Mouse (Mus musculus) stomach, embryonic 15.5 days (tissue): Measurements from ENCODE around the gene Rarg. TPM values are rescaled to one million over a fixed set of nuclear protein-coding genes. Genes with fewer than 3 reads are reported as not detected.
A peak's percentile ranks its signal among the peaks of the same experiment; 100 is the strongest.

Experiments
- ATAC-seq: fragments of 200-750 bp; cut with Nextera tagmentation; 2 replicates; pipeline ENCODE4 v1.8.0; 2017; ENCODE audit warnings: low read depth, moderate number of reproducible peaks, moderate TSS enrichment; ENCODE audit not compliant: insufficient read depth, low FRiP score
- H3K27ac ChIP-seq: fragments of 300-500 bp; sonication (generic); 2 replicates; pipeline ENCODE4 v1.5.1; 2015; ENCODE audit warnings: mild to moderate bottlenecking, inconsistent platforms
- H3K27me3 ChIP-seq: fragments of 300-500 bp; sonication (generic); replicated peaks from 2 replicates; pipeline ENCODE4 v1.6.1; 2015; ENCODE audit warnings: inconsistent platforms
- H3K36me3 ChIP-seq: fragments of 300-500 bp; sonication (generic); 2 replicates; pipeline ENCODE4 v1.6.1; 2015; ENCODE audit warnings: inconsistent platforms
- H3K4me1 ChIP-seq: fragments of 300-500 bp; sonication (generic); 2 replicates; pipeline ENCODE4 v1.6.1; 2015; ENCODE audit warnings: inconsistent platforms
- H3K4me2 ChIP-seq: fragments of 300-500 bp; sonication (generic); 2 replicates; pipeline ENCODE4 v1.6.1; 2015; ENCODE audit warnings: mild to moderate bottlenecking, inconsistent platforms
- H3K4me3 ChIP-seq: fragments of 300-500 bp; sonication (generic); replicated peaks from 2 replicates; pipeline ENCODE4 v1.5.1; 2015; ENCODE audit warnings: inconsistent platforms
- H3K9ac ChIP-seq: fragments of 300-500 bp; sonication (generic); 2 replicates; pipeline ENCODE4 v1.6.1; 2015; ENCODE audit warnings: inconsistent platforms
- H3K9me3 ChIP-seq: fragments of 300-500 bp; sonication (generic); 2 replicates; pipeline ENCODE4 v1.6.1; 2016; ENCODE audit warnings: inconsistent platforms
- WGBS: fragments of 180-500 bp; shearing (Covaris S2); methylation state at CpG from one replicate; pipeline ENCODE4 v1.1.7; 2015; 5-methylcytosine and 5-hydroxymethylcytosine counted together
- polyA plus RNA-seq: library from polyadenylated mRNA; unstranded; fragments of >200 nt; fragmentation: Nextera tagmentation; extraction: Ambion mirVana; gene quantifications from 2 replicates; pipeline ENCODE4 v1.2.1, GENCODE M21; 2015

The Rarg gene
- polyA plus RNA-seq, 1 experiment from 2014 or later, result 33.8 TPM

DNA sequence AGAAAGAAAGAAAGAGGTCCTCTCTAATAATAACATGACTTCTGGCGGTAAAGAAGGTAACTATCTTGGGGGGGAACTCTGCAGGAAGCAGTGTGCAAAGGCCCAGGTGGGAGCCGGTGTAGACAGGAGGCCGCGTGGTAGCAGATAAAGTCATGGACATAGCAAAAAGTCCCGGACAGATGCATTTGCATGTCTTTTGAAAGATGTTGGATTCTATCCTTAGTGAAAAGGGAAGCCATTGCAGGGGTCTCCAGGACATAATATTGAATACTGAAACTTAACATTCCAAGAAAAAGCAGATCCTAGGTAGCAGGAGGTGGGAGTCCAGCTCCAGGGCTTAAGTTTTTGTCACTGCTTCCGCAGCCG lies 21.4 kb upstream of the Rarg start:
- no peaks in the 10 kb centered on the region for H3K9me3 ChIP-seq
- 0 out of 2 replicates have a peak, but pooled peaks cover 11% of the 10 kb centered on the region for H3K36me3 ChIP-seq
- H3K4me2 ChIP-seq, result peak overlapping the region; percentile 88
- WGBS, result 33% methylated on average over 7 of the region's 7 CpGs
- peak overlapping the region; percentile 38; the same call in 1 of the 2 replicates for H3K9ac ChIP-seq
- no peak for ATAC-seq
- peak overlapping the region; percentile 94 for H3K4me3 ChIP-seq
- peaks cover 14% of the 10 kb centered on the region for H3K4me1 ChIP-seq
- no peaks in the 10 kb centered on the region for H3K27me3 ChIP-seq
- peak overlapping the region; percentile 94 for H3K27ac ChIP-seq

DNA sequence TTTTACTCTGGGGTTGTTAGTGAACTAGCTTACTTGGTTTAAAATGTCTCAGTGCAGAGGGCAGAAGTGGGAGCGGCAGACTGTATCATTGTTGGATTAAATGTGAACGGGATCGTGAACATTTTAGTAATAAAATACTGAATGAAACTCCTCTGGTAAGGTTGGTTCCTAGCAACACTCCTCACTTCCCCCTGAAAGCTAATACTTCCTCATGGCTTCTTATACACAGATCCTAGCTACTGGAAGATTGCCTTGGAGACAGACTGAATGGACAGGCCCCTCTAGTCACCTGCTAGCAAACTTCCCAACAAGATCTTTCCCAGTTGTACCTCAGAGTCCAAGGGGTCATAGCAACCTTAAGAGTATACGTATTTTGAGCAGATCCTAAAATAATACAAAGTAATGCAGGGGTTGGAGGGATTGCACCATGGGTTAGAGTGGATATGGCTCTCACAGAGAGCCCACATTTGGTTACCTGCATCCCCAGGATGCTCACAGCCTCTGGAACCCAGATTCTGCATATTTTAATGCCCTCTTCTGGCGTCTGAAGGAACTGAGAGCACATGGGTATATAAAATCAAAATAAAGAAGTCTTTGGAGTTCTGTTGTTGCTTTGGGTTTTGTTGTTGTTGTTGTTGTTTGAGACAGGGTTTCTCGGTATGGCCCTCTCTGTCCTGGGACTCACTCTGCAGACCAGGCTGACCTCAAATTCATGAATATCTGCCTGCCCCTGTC lies 16.8 kb upstream of the Rarg start:
- H3K27me3 ChIP-seq, result no peaks in the 10 kb centered on the region
- no peak overlapping the region for H3K27ac ChIP-seq
- H3K36me3 ChIP-seq, result no peaks in the 10 kb centered on the region
- H3K4me2 ChIP-seq, result no peak overlapping the region
- H3K9me3 ChIP-seq, result no peaks in the 10 kb centered on the region
- H3K4me1 ChIP-seq, result peaks cover 8% of the 10 kb centered on the region; the same call in 1 of the 2 replicates
- 75% methylated on average over 6 of the region's 6 CpGs for WGBS
- no peak overlapping the region for H3K4me3 ChIP-seq
- no peak for ATAC-seq
- no peak overlapping the region for H3K9ac ChIP-seq

DNA sequence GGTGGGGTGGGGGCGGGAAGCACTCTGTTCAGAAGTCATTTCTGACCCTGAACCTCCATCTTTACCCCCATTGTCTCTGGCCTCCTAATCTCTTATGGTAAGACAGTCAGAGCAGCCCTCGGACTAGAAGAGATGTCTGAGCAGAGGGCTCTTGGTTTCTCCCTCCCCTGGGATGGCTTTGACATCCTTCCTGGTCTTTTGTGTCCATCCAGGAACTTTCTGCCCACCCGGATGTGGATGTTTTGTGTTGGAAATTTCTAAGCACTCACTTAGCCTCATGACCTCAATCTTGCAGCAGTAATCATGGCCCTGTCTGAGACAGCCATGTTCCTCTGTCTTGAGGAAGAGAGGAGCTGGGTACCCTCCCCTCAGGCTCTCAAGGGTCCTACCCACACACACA lies 14.1 kb upstream of the Rarg start:
- no peak for ATAC-seq
- WGBS, result 39% methylated on average over 3 of the region's 3 CpGs
- Histone ChIP-seq H3K36me3 (no peaks in the 10 kb centered on the region), H3K4me1 (peaks cover 8% of the 10 kb centered on the region; the same call in 1 of the 2 replicates), H3K27me3 (no peaks in the 10 kb centered on the region), H3K4me3 (no peak overlapping the region), H3K9ac (no peak overlapping the region), H3K9me3 (no peaks in the 10 kb centered on the region), H3K4me2 (peak overlapping the region; percentile 47; the same call in 1 of the 2 replicates), H3K27ac (no peak overlapping the region)

DNA sequence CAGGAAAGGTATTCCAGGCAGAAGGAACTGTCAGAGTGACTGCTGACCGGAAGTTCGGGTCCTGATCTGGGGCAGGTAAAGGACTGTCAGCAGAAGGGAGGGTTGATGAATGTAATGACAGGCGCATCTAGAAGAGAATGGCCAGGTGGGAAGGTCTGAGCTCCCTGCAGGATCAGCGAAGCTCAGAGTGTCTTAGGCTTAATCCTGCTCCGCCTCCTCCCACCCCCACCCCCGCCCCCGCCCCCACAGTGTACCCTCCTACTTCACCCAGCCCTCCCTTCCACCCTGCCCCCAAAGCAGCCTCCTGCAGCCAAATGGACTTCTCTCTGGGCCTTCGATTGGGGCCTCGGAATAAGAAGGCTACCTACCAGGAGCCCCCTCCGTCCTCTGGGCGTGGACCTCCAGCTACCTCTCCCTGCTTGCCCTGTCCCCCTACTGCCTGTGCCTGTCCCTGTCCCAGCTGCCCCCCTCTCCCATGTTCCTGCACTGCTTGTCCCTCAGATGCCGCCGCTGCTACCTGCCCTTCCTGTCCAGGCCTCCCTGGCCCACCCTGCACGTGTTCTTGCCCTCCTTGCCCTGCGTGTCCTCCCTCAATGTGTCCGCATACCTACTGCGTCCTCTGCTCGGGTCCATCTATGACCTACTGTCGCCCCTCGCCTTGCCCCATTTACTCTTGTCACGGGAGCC lies 13.1 kb upstream of the Rarg start, which contains the start of gene Gm9918:
Gene Gm9918, plus strand, starts transcription at position 290 of the 687 bp plus-strand sequence.
- WGBS, result 13% methylated on average over 18 of the region's 21 CpGs
- ATAC-seq, result peak; percentile 27; the same call in 1 of the 2 replicates

GRCm38 (mm10) chr15:102265548-102265947 lies 8.2 kb upstream of the Rarg start:
- H3K4me2 ChIP-seq, result no peak overlapping the region
- H3K27ac ChIP-seq, result no peak overlapping the region
- no peak overlapping the region for H3K4me3 ChIP-seq
- no peaks in the 10 kb centered on the region for H3K36me3 ChIP-seq
- H3K4me1 ChIP-seq, result peaks cover 4% of the 10 kb centered on the region; the same call in 1 of the 2 replicates
- H3K9me3 ChIP-seq, result no peaks in the 10 kb centered on the region
- WGBS, result 86% methylated on average over 5 of the region's 5 CpGs
- no peak for ATAC-seq
- no peaks in the 10 kb centered on the region for H3K27me3 ChIP-seq
- H3K9ac ChIP-seq, result no peak overlapping the region

More for the DNA sequence above, 13.1 kb upstream of the Rarg start, which contains the start of gene Gm9918:
- Histone ChIP-seq H3K4me2 (peak within 1 kb of the TSS; percentile 47), H3K4me1 (peaks cover 8% of the 10 kb centered on the region; the same call in 1 of the 2 replicates), H3K9me3 (no peaks in the 10 kb centered on the region), H3K9ac (no peak within 1 kb of the TSS; the same call in 1 of the 2 replicates), H3K36me3 (no peaks in the 10 kb centered on the region), H3K4me3 (peak within 1 kb of the TSS; percentile 19), H3K27ac (no peak within 1 kb of the TSS), H3K27me3 (no peaks in the 10 kb centered on the region)

DNA sequence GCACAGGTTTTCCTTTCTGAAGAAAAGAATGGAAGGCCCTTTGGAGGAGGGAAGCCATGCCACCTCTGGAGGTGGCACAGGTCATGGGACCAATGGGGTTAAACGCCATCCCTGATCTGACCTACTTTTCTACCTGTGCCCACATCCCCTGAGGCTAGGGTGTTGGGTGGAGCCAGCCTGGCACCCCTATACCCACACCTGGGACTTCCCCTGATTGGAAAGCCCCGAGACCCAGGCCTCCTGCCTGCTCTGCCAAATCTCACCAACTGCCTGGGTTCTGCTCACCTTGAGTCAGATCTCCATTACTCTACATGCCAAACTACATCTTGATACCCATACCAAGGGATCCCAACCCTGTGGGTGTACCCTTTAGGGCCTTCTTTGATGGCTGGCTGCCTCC lies 5.7 kb upstream of the Rarg start:
- H3K27ac ChIP-seq, result peak overlapping the region; percentile 68
- H3K4me3 ChIP-seq, result no peak overlapping the region

DNA sequence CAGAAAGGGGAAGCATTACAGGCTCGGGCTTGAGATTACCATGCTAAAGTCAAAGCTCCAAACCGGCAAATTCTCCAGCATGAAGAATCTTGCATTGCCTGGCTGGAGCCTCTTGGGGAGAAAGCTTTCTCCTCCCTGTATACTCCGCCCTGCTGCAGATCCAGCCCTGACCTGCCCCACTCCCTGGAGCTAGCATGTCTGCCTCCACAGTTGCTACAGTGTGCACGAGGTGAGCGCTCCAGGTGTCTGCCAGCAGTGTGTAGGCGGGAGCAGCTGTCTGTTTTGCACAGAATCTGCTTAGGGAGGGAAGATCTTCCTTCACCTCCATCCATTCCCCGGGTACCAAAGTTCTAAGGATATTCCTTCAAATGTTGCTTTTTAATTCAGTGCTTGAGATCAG lies 5.3 kb upstream of the Rarg start:
- Histone ChIP-seq H3K9me3 (no peaks in the 10 kb centered on the region), H3K9ac (no peak overlapping the region), H3K4me3 (no peak overlapping the region), H3K27ac (peak overlapping the region; percentile 68), H3K4me1 (peaks cover 16% of the 10 kb centered on the region), H3K36me3 (no peaks in the 10 kb centered on the region), H3K27me3 (0 out of 2 replicates have a peak, but pooled peaks cover 3% of the 10 kb centered on the region), H3K4me2 (no peak overlapping the region)
- peak; percentile 66 for ATAC-seq
- WGBS, result 39% methylated on average over 7 of the region's 7 CpGs

More for the DNA sequence above, 5.7 kb upstream of the Rarg start:
- Histone ChIP-seq H3K27me3 (0 out of 2 replicates have a peak, but pooled peaks cover 3% of the 10 kb centered on the region), H3K4me2 (no peak overlapping the region), H3K9me3 (no peaks in the 10 kb centered on the region), H3K36me3 (no peaks in the 10 kb centered on the region), H3K4me1 (peaks cover 12% of the 10 kb centered on the region), H3K9ac (no peak overlapping the region)
- 84% methylated on average over 2 of the region's 2 CpGs for whole genome bisulfite sequencing
- no peak for ATAC-seq

- Histone ChIP-seq H3K9ac (peak overlapping the region; percentile 26; the same call in 1 of the 2 replicates), H3K27me3 (0 out of 2 replicates have a peak, but pooled peaks cover 3% of the 10 kb centered on the region), H3K9me3 (no peaks in the 10 kb centered on the region), H3K4me2 (peak overlapping the region; percentile 90), H3K27ac (peak overlapping the region; percentile 86), H3K36me3 (no peaks in the 10 kb centered on the region), H3K4me1 (peaks cover 31% of the 10 kb centered on the region), H3K4me3 (0 out of 2 replicates have a peak overlapping the region, but pooled peaks have one; percentile 64)
- 22% methylated on average over 11 of the region's 11 CpGs for WGBS
- no peak for ATAC-seq
These were observed 1.4 kb upstream of the Rarg start for GRCm38 (mm10) chr15:102258581-102259253.

GRCm38 (mm10) chr15:102258076-102258470 lies 756 bp upstream of the Rarg start:
- Histone ChIP-seq H3K4me3 (peak overlapping the region; percentile 64), H3K27ac (peak overlapping the region; percentile 86), H3K36me3 (no peaks in the 10 kb centered on the region), H3K4me1 (peaks cover 31% of the 10 kb centered on the region), H3K9me3 (no peaks in the 10 kb centered on the region), H3K4me2 (peak overlapping the region; percentile 90), H3K27me3 (0 out of 2 replicates have a peak, but pooled peaks cover 3% of the 10 kb centered on the region), H3K9ac (peak overlapping the region; percentile 26; the same call in 1 of the 2 replicates)
- peak; percentile 27; the same call in 1 of the 2 replicates for ATAC-seq
- WGBS, result 15% methylated on average over 12 of the region's 12 CpGs

GRCm38 (mm10) chr15:102256431-102257201 lies 701 bp downstream of the Rarg start:
- Histone ChIP-seq H3K9me3 (no peaks in the 10 kb centered on the region), H3K4me2 (peak overlapping the region; percentile 90), H3K9ac (peak overlapping the region; percentile 29), H3K36me3 (no peaks in the 10 kb centered on the region), H3K27ac (peak overlapping the region; percentile 86), H3K4me1 (peaks cover 31% of the 10 kb centered on the region), H3K4me3 (peak overlapping the region; percentile 64), H3K27me3 (0 out of 2 replicates have a peak, but pooled peaks cover 3% of the 10 kb centered on the region)
- 12% methylated on average over 22 of the region's 22 CpGs for WGBS
- ATAC-seq, result no peak
